Mouse (Mus musculus) MEL (cell line): ENCODE data around the gene Lrrc26. TPM values are rescaled to one million over a fixed set of nuclear protein-coding genes. Genes with fewer than 3 reads are reported as not detected.
A peak's percentile ranks its signal among the peaks of the same experiment; 100 is the strongest.

Experiments
- DNase-seq: peaks from one replicate; pipeline ENCODE4 v3.0.0; 2011; ENCODE audit warnings: low read depth, low spot score
- H3K27ac ChIP-seq: 2 replicates; pipeline ENCODE4 v1.5.1; 2012; ENCODE audit warnings: low read depth, mild to moderate bottlenecking, control low read depth, low read length, moderate library complexity; ENCODE audit not compliant: control insufficient read depth
- H3K27me3 ChIP-seq, 2 experiments: fragments of 150-350 bp in 1 of 2; sonication (generic) in 1 of 2; 2 replicates each; pipeline ENCODE4 v1.6.1; 2012; ENCODE audit warnings: low read length in 2 of 2, mild to moderate bottlenecking in 2 of 2, improper control_type of control experiment in 1 of 2, moderate library complexity in 1 of 2; ENCODE audit not compliant: insufficient read depth in 2 of 2, control insufficient read depth in 1 of 2
- H3K36me3 ChIP-seq, 2 experiments: 2 replicates each; pipeline ENCODE4 v1.6.1; 2012 to 2014; ENCODE audit warnings: low read length in 2 of 2, improper control_type of control experiment in 1 of 2, inconsistent platforms in 1 of 2, mild to moderate bottlenecking in 1 of 2; ENCODE audit not compliant: insufficient read depth in 2 of 2, control insufficient read depth in 1 of 2
- H3K4me1 ChIP-seq, 2 experiments: fragments of 150-350 bp in 1 of 2; sonication (generic) in 1 of 2; 2 replicates each; pipeline ENCODE4 v1.6.1; 2012; ENCODE audit warnings: low read length in 2 of 2, improper control_type of control experiment in 1 of 2, mild to moderate bottlenecking in 1 of 2; ENCODE audit not compliant: insufficient read depth in 2 of 2, control insufficient read depth in 1 of 2
- H3K4me3 ChIP-seq, 2 experiments: fragments of 150-350 bp in 1 of 2; sonication (generic) in 1 of 2; 2 replicates each; pipeline ENCODE4 v1.5.1; 2012; ENCODE audit warnings: low read depth in 2 of 2, low read length in 2 of 2, mild to moderate bottlenecking in 2 of 2, moderate library complexity in 2 of 2, control low read depth in 1 of 2, improper control_type of control experiment in 1 of 2; ENCODE audit not compliant: control insufficient read depth in 1 of 2, insufficient read depth in 1 of 2
- H3K79me2 ChIP-seq: 2 replicates; pipeline ENCODE4 v1.6.1; 2012; ENCODE audit warnings: mild to moderate bottlenecking, low read length, moderate library complexity; ENCODE audit not compliant: control insufficient read depth, poor library complexity, insufficient read depth
- H3K9ac ChIP-seq: 2 replicates; pipeline ENCODE4 v1.6.1; 2012; ENCODE audit warnings: low read depth, mild to moderate bottlenecking, control low read depth, low read length, moderate library complexity; ENCODE audit not compliant: control insufficient read depth, poor library complexity, severe bottlenecking
- H3K9me3 ChIP-seq: fragments of 150-350 bp; sonication (generic); replicated peaks from 2 replicates; pipeline ENCODE4 v1.6.1; 2012; ENCODE audit warnings: mild to moderate bottlenecking, low read length, improper control_type of control experiment, moderate library complexity; ENCODE audit not compliant: insufficient read depth
- BHLHE40 ChIP-seq: IDR thresholded peaks from 2 replicates; pipeline ENCODE4 v1.6.1; 2012; ENCODE audit warnings: low read depth, mild to moderate bottlenecking, inconsistent platforms, low read length, improper control_type of control experiment, borderline replicate concordance
- CHD1 ChIP-seq: IDR thresholded peaks from 2 replicates; pipeline ENCODE4 v1.6.1; 2012; ENCODE audit warnings: low read depth, mild to moderate bottlenecking, inconsistent platforms, low read length, improper control_type of control experiment
- CTCF ChIP-seq, 3 experiments: IDR thresholded peaks in 2 of 3; conservative IDR thresholded peaks in 1 of 3; 2 replicates each; pipeline ENCODE4 v1.5.1; 2011 to 2012; ENCODE audit warnings: low read length in 3 of 3, low read depth in 2 of 3, mild to moderate bottlenecking in 2 of 3, improper control_type of control experiment in 1 of 3, inconsistent platforms in 1 of 3, mixed read lengths in 1 of 3, moderate library complexity in 1 of 3; ENCODE audit not compliant: control insufficient read depth in 1 of 3, insufficient read depth in 1 of 3, poor library complexity in 1 of 3, severe bottlenecking in 1 of 3
- E2F4 ChIP-seq: IDR thresholded peaks from 2 replicates; pipeline ENCODE4 v1.6.1; 2011; ENCODE audit warnings: low read depth, low read length, improper control_type of control experiment, borderline replicate concordance
- EP300 ChIP-seq, 2 experiments: IDR thresholded peaks; 2 replicates each; pipeline ENCODE4 v1.6.1; 2011; ENCODE audit warnings: improper control_type of control experiment in 2 of 2, low read length in 2 of 2, low read depth in 1 of 2, mild to moderate bottlenecking in 1 of 2
- GABPA ChIP-seq: IDR thresholded peaks from 2 replicates; pipeline ENCODE4 v1.6.1; 2012; ENCODE audit warnings: low read depth, mild to moderate bottlenecking, inconsistent platforms, low read length, improper control_type of control experiment, moderate library complexity
- GATA1 ChIP-seq: IDR thresholded peaks from 2 replicates; pipeline ENCODE4 v1.6.1; 2011; ENCODE audit warnings: low read depth, low read length, improper control_type of control experiment
- JUND ChIP-seq: IDR thresholded peaks from 2 replicates; pipeline ENCODE4 v1.6.1; 2011; ENCODE audit warnings: low read depth, mild to moderate bottlenecking, improper control_type of control experiment, low read length
- KAT2A ChIP-seq: conservative IDR thresholded peaks from 2 replicates; pipeline ENCODE4 v1.6.1; 2012; ENCODE audit warnings: low read depth, low read length, improper control_type of control experiment, inconsistent platforms
- MAFK ChIP-seq: IDR thresholded peaks from 2 replicates; pipeline ENCODE4 v1.6.1; 2011; ENCODE audit warnings: low read depth, mild to moderate bottlenecking, low read length, improper control_type of control experiment, borderline replicate concordance
- MAZ ChIP-seq: IDR thresholded peaks from 2 replicates; pipeline ENCODE4 v1.6.1; 2012; ENCODE audit warnings: low read depth, mild to moderate bottlenecking, inconsistent platforms, low read length, improper control_type of control experiment
- MYB ChIP-seq: IDR thresholded peaks from 2 replicates; pipeline ENCODE4 v1.6.1; 2011; ENCODE audit warnings: mild to moderate bottlenecking, low read depth, low read length, improper control_type of control experiment
- NRF1 ChIP-seq: IDR thresholded peaks from 2 replicates; pipeline ENCODE4 v1.6.1; 2014; ENCODE audit warnings: low read depth, mild to moderate bottlenecking, inconsistent platforms, low read length, improper control_type of control experiment, moderate library complexity; ENCODE audit not compliant: poor library complexity, insufficient read depth, severe bottlenecking
- POLR2A ChIP-seq, 2 experiments: IDR thresholded peaks; 2 replicates each; pipeline ENCODE4 v1.6.1; 2011 to 2012; ENCODE audit warnings: low read length in 2 of 2, mild to moderate bottlenecking in 2 of 2, control low read depth in 1 of 2, improper control_type of control experiment in 1 of 2, low read depth in 1 of 2, moderate library complexity in 1 of 2; ENCODE audit not compliant: control insufficient read depth in 1 of 2, insufficient read depth in 1 of 2, poor library complexity in 1 of 2
- POLR2AphosphoS5 ChIP-seq: IDR thresholded peaks from 2 replicates; pipeline ENCODE4 v1.6.1; 2012; ENCODE audit warnings: low read depth, borderline replicate concordance, mild to moderate bottlenecking, inconsistent platforms, low read length, moderate library complexity, mixed read lengths
- RCOR1 ChIP-seq: IDR thresholded peaks from 2 replicates; pipeline ENCODE4 v1.6.1; 2012; ENCODE audit warnings: low read depth, mild to moderate bottlenecking, inconsistent platforms, low read length, improper control_type of control experiment
- SIN3A ChIP-seq: IDR thresholded peaks from 2 replicates; pipeline ENCODE4 v1.6.1; 2012; ENCODE audit warnings: low read length, improper control_type of control experiment, inconsistent platforms
- TBP ChIP-seq: IDR thresholded peaks from 2 replicates; pipeline ENCODE4 v1.8.0; 2011; ENCODE audit warnings: low read depth, low read length, improper control_type of control experiment
- UBTF ChIP-seq: IDR thresholded peaks from 2 replicates; pipeline ENCODE4 v1.6.1; 2012; ENCODE audit warnings: low read depth, mild to moderate bottlenecking, inconsistent platforms, low read length, improper control_type of control experiment, moderate library complexity, borderline replicate concordance; ENCODE audit not compliant: insufficient read depth
- USF2 ChIP-seq, 2 experiments: IDR thresholded peaks; 2 replicates each; pipeline ENCODE4 v1.6.1; 2011 to 2012; ENCODE audit warnings: improper control_type of control experiment in 2 of 2, low read length in 2 of 2, borderline replicate concordance in 1 of 2, inconsistent platforms in 1 of 2, low read depth in 1 of 2, mild to moderate bottlenecking in 1 of 2; ENCODE audit not compliant: insufficient read depth in 1 of 2
- ZKSCAN1 ChIP-seq: IDR thresholded peaks from 2 replicates; pipeline ENCODE4 v1.6.1; 2012; ENCODE audit warnings: low read depth, mild to moderate bottlenecking, inconsistent platforms, low read length, improper control_type of control experiment, moderate library complexity
- ZMIZ1 ChIP-seq: IDR thresholded peaks from 2 replicates; pipeline ENCODE4 v1.6.1; 2012; ENCODE audit warnings: low read depth, mild to moderate bottlenecking, inconsistent platforms, low read length, improper control_type of control experiment, moderate library complexity
- ZNF384 ChIP-seq: IDR thresholded peaks from 2 replicates; pipeline ENCODE4 v1.6.1; 2012; ENCODE audit warnings: low read depth, mild to moderate bottlenecking, inconsistent platforms, low read length, improper control_type of control experiment
- polyA plus RNA-seq, 2 experiments: library from polyadenylated mRNA; stranded (reverse) in 1 of 2; unstranded in 1 of 2; fragments of >175 nt in 1 of 2; fragments of >200 nt in 1 of 2; gene quantifications; 2 replicates each; pipeline versions ENCODE4 v1.2.1 to v1.2.4; 2012; ENCODE audit warnings: low replicate concordance in 2 of 2, low read depth in 1 of 2; ENCODE audit not compliant: insufficient read length in 2 of 2, insufficient read depth in 1 of 2, missing spikeins in 1 of 2
- total RNA-seq: library from RNA; depleted of rRNA; stranded (reverse); fragments of 300-350 nt; gene quantifications from 2 replicates; pipeline ENCODE4 v1.2.3, GENCODE M21; 2012

The Lrrc26 gene
- total and polyA plus RNA-seq, 3 experiments = not detected

DNA sequence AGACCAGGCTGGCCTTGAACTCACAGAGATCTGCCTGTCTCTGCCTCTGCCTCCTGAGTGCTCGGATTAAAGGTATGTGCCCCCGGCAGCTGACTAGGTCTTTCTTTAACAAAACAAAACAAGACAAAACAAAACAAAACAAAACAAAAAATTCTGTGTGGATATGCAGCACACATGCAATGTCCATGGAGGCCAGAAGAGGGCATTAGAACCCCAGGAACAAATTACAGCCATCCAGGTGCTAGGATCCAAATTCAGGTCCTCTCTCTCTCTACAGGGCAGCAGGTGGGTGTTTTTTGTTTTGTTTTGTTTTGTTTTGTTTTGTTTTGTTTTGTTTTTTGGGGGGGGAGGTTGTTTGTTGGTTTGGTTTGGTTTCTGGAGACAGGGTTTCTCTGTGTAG is 30.8 kb upstream of the Lrrc26 start (continued):
- TF ChIP-seq JUND = no peak
- no peak for TF ChIP-seq KAT2A
- TF ChIP-seq E2F4 = no peak
- TF ChIP-seq RCOR1 = no peak
- TF ChIP-seq MAFK = no peak
- TF ChIP-seq GATA1 = no peak
- peak; percentile 59 to 78 (median 64) for TF ChIP-seq CTCF (IDR thresholded peaks at IDR 0.05 in 2 of 3, conservative IDR thresholded peaks at IDR 0.05 in 1 of 3; ENCODE audit: control insufficient read depth in 1 of 3, insufficient read depth in 1 of 3, low read depth in 2 of 3, low read length in 3 of 3, poor library complexity in 1 of 3, severe bottlenecking in 1 of 3)
- no peak for TF ChIP-seq POLR2A (IDR thresholded peaks at IDR 0.05; ENCODE audit: control insufficient read depth in 1 of 2, insufficient read depth in 1 of 2, low read depth in 1 of 2, low read length in 2 of 2, poor library complexity in 1 of 2)
- TF ChIP-seq NRF1 = no peak
- TF ChIP-seq CHD1 = no peak
- no peak for TF ChIP-seq POLR2AphosphoS5
- TF ChIP-seq UBTF = no peak
- no peak for TF ChIP-seq GABPA
- no peak for TF ChIP-seq TBP
- no peak for TF ChIP-seq USF2 (IDR thresholded peaks at IDR 0.05; ENCODE audit: borderline replicate concordance in 1 of 2, insufficient read depth in 1 of 2, low read depth in 1 of 2, low read length in 2 of 2)
- TF ChIP-seq ZMIZ1 = no peak
- TF ChIP-seq EP300 (IDR thresholded peaks at IDR 0.05; ENCODE audit: low read depth in 1 of 2, low read length in 2 of 2) = no peak
- no peak for TF ChIP-seq BHLHE40
- no peak for TF ChIP-seq MYB

- no peaks in the 10 kb centered on the region for H3K27me3 ChIP-seq
- H3K27ac ChIP-seq = peak overlapping the region; percentile 70
- TF ChIP-seq ZKSCAN1 (no peak), SIN3A (no peak), MAZ (no peak), ZNF384 (no peak), BHLHE40 (no peak), TBP (peak; percentile 50; the same call in 1 of the 2 replicates), KAT2A (no peak)
- peaks cover 4 to 35% of the 10 kb centered on the region in 2 experiments; a peak in 3 of 4 replicates for H3K4me1 ChIP-seq
- peaks cover 0 to 24% of the 10 kb centered on the region in 2 experiments; a peak in 2 of 4 replicates for H3K36me3 ChIP-seq
- no peaks in the 10 kb centered on the region for H3K9me3 ChIP-seq
- H3K9ac ChIP-seq = peak overlapping the region; percentile 86
- no peak for DNase-seq
- H3K79me2 ChIP-seq = peaks cover 43% of the 10 kb centered on the region
- H3K4me3 ChIP-seq = peak overlapping the region; percentile 79 to 80
These were observed 27.8 kb upstream of the Lrrc26 start for GRCm38 (mm10) chr2:25261870-25262269.
